33 mouse cellular contexts compared by ENCODE assay signal in genomic region chr19:61207506-61207905, GRCm38 (mm10). TPM values are rescaled to one million over a fixed set of nuclear protein-coding genes. Genes with fewer than 3 reads are reported as not detected.
A peak's percentile ranks its signal among the peaks of the same experiment; 100 is the strongest.
DNase-seq lines count a peak whose midpoint lies in the region; ATAC-seq and TF ChIP-seq lines count a peak whose summit lies in the region.
"Not testable (repeated sequence)": the region's sequence is repeated elsewhere in the genome, so short reads cannot be mapped to it uniquely, and the experiment has no call there.
"Had no signal": no experiment of that assay in that cellular context is flagged by ENCODE, and none has a peak within 500 bp of the region (broad histone marks: within the 10 kb centered on the region; RNA-seq: fewer than 3 reads in every experiment).

No protein-coding gene starts in this region.

- H3K27me3 ChIP-seq in G1E (ENCODE audit: insufficient read depth, low read length); intestine, postnatal 0 days (replicated peaks; ENCODE audit: control insufficient read depth, insufficient read depth, low read length); liver, embryonic 13.5 days; liver, embryonic 16.5 days (ENCODE audit: control insufficient read depth, insufficient read depth, low read depth, low read length): not testable (repeated sequence)

- H3K4me2 ChIP-seq in intestine, postnatal 0 days (replicated peaks; ENCODE audit: low read depth); liver, embryonic 13.5 days; liver, embryonic 16.5 days (ENCODE audit: low read depth, low read length): not testable (repeated sequence)

- not testable (repeated sequence) for H3K36me3 ChIP-seq in G1E (replicated peaks); intestine, postnatal 0 days (ENCODE audit: control insufficient read depth, insufficient read depth); liver, embryonic 13.5 days; liver, embryonic 16.5 days (ENCODE audit: control insufficient read depth, insufficient read depth)

- not testable (repeated sequence) for TF ChIP-seq CTCF in G1E (IDR thresholded peaks at IDR 0.05; ENCODE audit: low read depth, low read length); intestine, postnatal 0 days (IDR thresholded peaks at IDR 0.05; ENCODE audit: low read depth)

- peaks cover 10% of the 10 kb centered on the region for H3K9me3 ChIP-seq in G1E (replicated peaks)
- H3K9me3 ChIP-seq in intestine, postnatal 0 days (ENCODE audit: control insufficient read depth); liver, embryonic 13.5 days (replicated peaks); liver, embryonic 16.5 days (replicated peaks; ENCODE audit: control insufficient read depth, low read length): not testable (repeated sequence)

- peak overlapping the region; percentile 64; the same call in 1 of the 2 replicates for H3K27ac ChIP-seq in intestine, postnatal 0 days (ENCODE audit: low read depth, low read length)
- not testable (repeated sequence) for H3K27ac ChIP-seq in liver, embryonic 13.5 days; liver, embryonic 16.5 days (ENCODE audit: low read length)

- peak; percentile 60 for ATAC-seq in G1E (ENCODE audit: extremely low read depth, insufficient number of reproducible peaks, low FRiP score, poor library complexity, severe bottlenecking)
- ATAC-seq in erythroblast, adult 5-6 weeks (replicated peaks; ENCODE audit: low FRiP score, poor library complexity, severe bottlenecking): peak; percentile 84
- ATAC-seq in intestine, postnatal 0 days: peak; percentile 66
- peak; percentile 82 for ATAC-seq in liver, embryonic 13.5 days (ENCODE audit: low read depth)
- ATAC-seq in liver, embryonic 16.5 days (ENCODE audit: low read depth): peak; percentile 76
- peak; percentile 59 for ATAC-seq in megakaryocyte-erythroid progenitor cell, adult 5-6 weeks (replicated peaks; ENCODE audit: low FRiP score, low TSS enrichment, poor library complexity, severe bottlenecking)

- 54% methylated on average over 6 of the region's 6 CpGs for WGBS in intestine, postnatal 0 days
- 42% methylated on average over 6 of the region's 6 CpGs for WGBS in liver, embryonic 13.5 days (ENCODE audit: insufficient replicate concordance)
- WGBS in liver, embryonic 16.5 days (ENCODE audit: insufficient replicate concordance): 26% methylated on average over 6 of the region's 6 CpGs

- not testable (repeated sequence) for H3K4me1 ChIP-seq in G1E (ENCODE audit: insufficient read depth, low read depth, low read length); intestine, postnatal 0 days (replicated peaks; ENCODE audit: control insufficient read depth, insufficient read depth, low read length); liver, embryonic 13.5 days (replicated peaks); liver, embryonic 16.5 days (ENCODE audit: control insufficient read depth, low read depth, low read length)

- not testable (repeated sequence) for DNase-seq in G1E (ENCODE audit: low spot score); liver, embryonic 13.5 days
- peak; percentile 63 for DNase-seq in MN1 (ENCODE audit: low spot score)
- peak; percentile 40 for DNase-seq in adrenal gland, adult 8-10 months

- not testable (repeated sequence) for H3K9ac ChIP-seq in intestine, postnatal 0 days (ENCODE audit: low read depth, low read length); liver, embryonic 13.5 days; liver, embryonic 16.5 days (ENCODE audit: low read depth, low read length)

- H3K4me3 ChIP-seq in G1E (ENCODE audit: low read depth, low read length); intestine, postnatal 0 days (ENCODE audit: low read depth, low read length); liver, embryonic 13.5 days (replicated peaks); liver, embryonic 16.5 days (ENCODE audit: low read depth, low read length): not testable (repeated sequence)

RNA-seq across cellular contexts. Expression of gene Csf2ra, which starts 20.7 kb away (rescaled TPM):
- total RNA-seq in G1E (2014; fragmentation: Nextera tagmentation): 0.45 and 9.3 TPM in 2 replicates
- total RNA-seq in G1E (2017): 1.1 and 1.5 TPM in 2 replicates
- polyA plus RNA-seq in G1E (2012): 10.9 and 11.0 TPM in 2 replicates
- total RNA-seq in adrenal gland, adult 8-10 months (2022): 10 to 100 TPM; 19.9 to 83.7 (median 41.9) TPM
- 39.8 and 49.9 TPM in 2 replicates for total RNA-seq in erythroblast, adult 5-6 weeks (2015; ENCODE audit: low replicate concordance)
- total RNA-seq in erythroblast, adult 5-6 weeks (2017; ENCODE audit: low replicate concordance): 16.9 and 22.8 TPM in 2 replicates
- polyA plus RNA-seq in intestine, postnatal 0 days (2015; fragmentation: Nextera tagmentation; extraction: Ambion mirVana): 13.2 and 21.9 TPM in 2 replicates
- 9.1 and 9.9 TPM in 2 replicates for polyA plus RNA-seq in liver, embryonic 13.5 days (2015; fragmentation: Nextera tagmentation; extraction: Ambion mirVana)
- 13.8 and 18.2 TPM in 2 replicates for polyA plus RNA-seq in liver, embryonic 16.5 days (2015; fragmentation: Nextera tagmentation; extraction: Ambion mirVana)
- total RNA-seq in megakaryocyte-erythroid progenitor cell, adult 5-6 weeks (2014; fragmentation: Nextera tagmentation): 27.9 and 37.1 TPM in 2 replicates
- 6.1 and 16.6 TPM in 2 replicates for total RNA-seq in megakaryocyte-erythroid progenitor cell, adult 5-6 weeks (2017)

RNA-seq across cellular contexts. Expression of gene Gm6020, which starts 23.8 kb away (rescaled TPM):
- total RNA-seq in G1E (2014; fragmentation: Nextera tagmentation): not detected in 2 replicates
- total RNA-seq in G1E (2017): not detected in 2 replicates
- not detected in 2 replicates for polyA plus RNA-seq in G1E (2012)
- not detected for total RNA-seq in adrenal gland, adult 8-10 months (2022)
- total RNA-seq in erythroblast, adult 5-6 weeks (2015; ENCODE audit: low replicate concordance): not detected in 2 replicates
- not detected in 2 replicates for total RNA-seq in erythroblast, adult 5-6 weeks (2017; ENCODE audit: low replicate concordance)
- polyA plus RNA-seq in intestine, postnatal 0 days (2015; fragmentation: Nextera tagmentation; extraction: Ambion mirVana): not detected in 2 replicates
- not detected in 2 replicates for polyA plus RNA-seq in liver, embryonic 13.5 days (2015; fragmentation: Nextera tagmentation; extraction: Ambion mirVana)
- not detected in 2 replicates for polyA plus RNA-seq in liver, embryonic 16.5 days (2015; fragmentation: Nextera tagmentation; extraction: Ambion mirVana)
- not detected in 2 replicates for total RNA-seq in megakaryocyte-erythroid progenitor cell, adult 5-6 weeks (2014; fragmentation: Nextera tagmentation)
- not detected in 2 replicates for total RNA-seq in megakaryocyte-erythroid progenitor cell, adult 5-6 weeks (2017)
- total RNA-seq: adrenal gland, adult 18-20 months; adrenal gland, postnatal 36 days; gastrocnemius, adult 18-20 months; gastrocnemius, postnatal 10 days; gastrocnemius, postnatal 36 days; granulocyte monocyte progenitor cell, adult 5-6 weeks; heart, adult 2 months; heart, postnatal 14 days; heart, postnatal 4 days; hindbrain, postnatal 0 days had no signal
- polyA plus RNA-seq: activated CD4-positive, CD25-positive, alpha-beta regulatory T cell, adult 4 months; C2C12; CD4-positive, CD25-positive, alpha-beta regulatory T cell, adult 4 months; embryonic facial prominence, embryonic 12.5 days; embryonic facial prominence, embryonic 15.5 days; erythroblast, embryonic 14.5 days; forebrain, embryonic 10.5 days; forebrain, embryonic 13.5 days; forebrain, embryonic 16.5 days; heart, adult 2 months; heart, embryonic 10.5 days; heart, embryonic 13.5 days; heart, embryonic 16.5 days; hindbrain, embryonic 11.5 days; hindbrain, embryonic 14.5 days; hindbrain, postnatal 0 days; inflammation-experienced regulatory T-cells, adult 6 months had no signal

RNA-seq across cellular contexts. Expression of gene Gm7102, which starts 31.4 kb away (rescaled TPM):
- total RNA-seq in G1E (2014; fragmentation: Nextera tagmentation) (not detected in 2 replicates), G1E (2017) (0.11 and 0.23 TPM in 2 replicates)
- polyA plus RNA-seq in G1E (2012): 0.04 and 0.14 TPM in 2 replicates
- under 1 TPM in 1 of 4 experiments, not detected in 3; 0.43 TPM for total RNA-seq in adrenal gland, adult 8-10 months (2022)
- 0.58 TPM in 1 of 2 replicates, not detected in the other for total RNA-seq in erythroblast, adult 5-6 weeks (2015; ENCODE audit: low replicate concordance)
- total RNA-seq in erythroblast, adult 5-6 weeks (2017; ENCODE audit: low replicate concordance): 1.0 TPM in 1 of 2 replicates, not detected in the other
- 0.09 TPM in 1 of 2 replicates, not detected in the other for polyA plus RNA-seq in intestine, postnatal 0 days (2015; fragmentation: Nextera tagmentation; extraction: Ambion mirVana)
- polyA plus RNA-seq in liver, embryonic 13.5 days (2015; fragmentation: Nextera tagmentation; extraction: Ambion mirVana): 0.13 TPM in 1 of 2 replicates, not detected in the other
- 0.06 and 0.07 TPM in 2 replicates for polyA plus RNA-seq in liver, embryonic 16.5 days (2015; fragmentation: Nextera tagmentation; extraction: Ambion mirVana)
- 1.1 TPM in 1 of 2 replicates, not detected in the other for total RNA-seq in megakaryocyte-erythroid progenitor cell, adult 5-6 weeks (2014; fragmentation: Nextera tagmentation)
- total RNA-seq in megakaryocyte-erythroid progenitor cell, adult 5-6 weeks (2017): not detected in 2 replicates
- total RNA-seq: adrenal gland, adult 18-20 months; adrenal gland, postnatal 36 days; gastrocnemius, adult 18-20 months; gastrocnemius, postnatal 10 days; gastrocnemius, postnatal 36 days had no signal
- polyA plus RNA-seq: activated CD4-positive, CD25-positive, alpha-beta regulatory T cell, adult 4 months; C2C12; erythroblast, embryonic 14.5 days; forebrain, embryonic 13.5 days; forebrain, embryonic 16.5 days; heart, adult 2 months; inflammation-experienced regulatory T-cells, adult 6 months had no signal
